Mouse (Mus musculus): ENCODE measurements around the gene Gm2174.

Gene Gm2174

GRCm38 (mm10) chrX:56497241-56497640 lies 49.5 kb downstream of the Gm2174 start:
- DNase-seq (ENCODE audit: low read depth, low spot score), result no peak

Data from ES-CJ7 (cell line).